Mouse (Mus musculus) heart, embryonic 13.5 days (tissue): ENCODE results near the gene Gadl1. TPM values are rescaled to one million over a fixed set of nuclear protein-coding genes. Genes with fewer than 3 reads are reported as not detected.
"Not testable (repeated sequence)": the region's sequence is repeated elsewhere in the genome, so short reads cannot be mapped to it uniquely, and the experiment has no call there.

Experiments
- ATAC-seq: fragments of 200-750 bp; cut with Nextera tagmentation; 2 replicates; pipeline ENCODE4 v1.8.0; 2017; ENCODE audit warnings: moderate TSS enrichment; ENCODE audit not compliant: insufficient number of reproducible peaks, low FRiP score, low TSS enrichment; ENCODE audit errors: extremely low read depth
- H3K27ac ChIP-seq: fragments of 300-500 bp; sonication (generic); replicated peaks from 2 replicates; pipeline ENCODE4 v1.5.1; 2015; ENCODE audit warnings: moderate library complexity, mild to moderate bottlenecking, inconsistent platforms
- H3K27me3 ChIP-seq: fragments of 300-500 bp; sonication (generic); replicated peaks from 2 replicates; pipeline ENCODE4 v1.6.1; 2015; ENCODE audit warnings: mild to moderate bottlenecking, inconsistent platforms
- H3K36me3 ChIP-seq: fragments of 300-500 bp; sonication (generic); 2 replicates; pipeline ENCODE4 v1.6.1; 2015; ENCODE audit warnings: mild to moderate bottlenecking, inconsistent platforms
- H3K4me1 ChIP-seq: fragments of 300-500 bp; sonication (generic); 2 replicates; pipeline ENCODE4 v1.6.1; 2015; ENCODE audit warnings: inconsistent platforms
- H3K4me2 ChIP-seq: fragments of 300-500 bp; sonication (generic); 2 replicates; pipeline ENCODE4 v1.6.1; 2015; ENCODE audit warnings: inconsistent platforms, mild to moderate bottlenecking, moderate library complexity
- H3K4me3 ChIP-seq: fragments of 300-500 bp; sonication (generic); 2 replicates; pipeline ENCODE4 v1.5.1; 2015; ENCODE audit warnings: moderate library complexity, mild to moderate bottlenecking, inconsistent platforms
- H3K9ac ChIP-seq: fragments of 300-500 bp; sonication (generic); 2 replicates; pipeline ENCODE4 v1.6.1; 2015; ENCODE audit warnings: inconsistent platforms, mild to moderate bottlenecking, moderate library complexity
- H3K9me3 ChIP-seq: fragments of 300-500 bp; sonication (generic); 2 replicates; pipeline ENCODE4 v1.6.1; 2016; ENCODE audit warnings: inconsistent platforms
- WGBS: fragments of 180-500 bp; shearing (Covaris S2); methylation state at CpG from one replicate; pipeline ENCODE4 v1.1.7; 2015; ENCODE audit warnings: mixed read lengths; 5-methylcytosine and 5-hydroxymethylcytosine counted together
- polyA plus RNA-seq: library from polyadenylated mRNA; unstranded; fragments of >200 nt; fragmentation: Nextera tagmentation; extraction: Ambion mirVana; gene quantifications from 2 replicates; pipeline ENCODE4 v1.2.1, GENCODE M21; 2015

Gadl1 gene
- polyA plus RNA-seq, 1 experiment from 2014 or later: 0.48 TPM

DNA sequence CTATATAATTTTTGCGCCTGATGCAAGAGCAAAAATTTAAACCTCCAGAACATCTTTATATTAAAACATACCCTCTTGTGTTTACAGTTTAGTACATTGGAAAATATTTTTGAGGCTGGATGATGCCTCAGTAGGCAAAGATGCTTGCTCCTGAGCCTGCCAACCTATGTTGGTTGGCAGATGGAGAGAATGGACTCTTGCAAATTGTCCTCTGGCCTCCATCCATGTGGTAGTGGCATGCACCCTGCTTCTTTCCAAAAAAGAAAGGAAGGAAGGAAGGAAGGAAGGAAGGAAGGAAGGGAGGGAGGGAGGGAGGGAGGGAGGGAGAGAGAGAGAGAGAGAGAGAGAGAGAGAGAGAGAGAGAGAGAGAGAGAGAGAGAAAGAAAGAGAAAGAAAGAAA is 162.3 kb downstream of the Gadl1 start:
- H3K9me3 ChIP-seq, ATAC-seq, H3K4me1 ChIP-seq, H3K9ac ChIP-seq, H3K27ac ChIP-seq, H3K4me3 ChIP-seq, H3K36me3 ChIP-seq, H3K4me2 ChIP-seq, H3K27me3 ChIP-seq: not testable (repeated sequence)
- WGBS: 93% methylated on average over 1 of the region's 1 CpGs

DNA sequence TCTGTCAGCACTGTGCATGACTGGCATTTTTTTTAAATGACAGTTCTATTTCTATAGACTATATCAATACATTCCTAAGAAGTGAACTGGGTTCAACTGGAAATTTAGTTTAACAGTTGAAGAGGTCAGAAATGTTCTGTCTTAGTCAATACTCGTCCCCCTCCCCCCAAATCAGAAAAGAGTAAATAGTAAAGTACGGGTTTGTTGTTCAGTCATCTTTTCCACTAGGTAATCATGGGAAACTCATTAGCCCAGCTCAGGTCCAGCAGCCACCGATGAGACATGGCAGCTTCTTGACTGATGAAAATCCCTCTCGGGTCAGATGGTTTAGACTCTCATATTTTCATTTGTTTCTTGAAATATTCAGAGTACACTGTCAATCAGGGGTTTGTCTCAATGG is 166.9 kb downstream of the Gadl1 start:
- no peak overlapping the region for H3K4me2 ChIP-seq
- no peaks in the 10 kb centered on the region for H3K9me3 ChIP-seq
- no peaks in the 10 kb centered on the region for H3K36me3 ChIP-seq
- H3K27ac ChIP-seq: no peak overlapping the region
- no peaks in the 10 kb centered on the region for H3K27me3 ChIP-seq
- H3K4me1 ChIP-seq: 0 out of 2 replicates have a peak, but pooled peaks cover 3% of the 10 kb centered on the region
- H3K4me3 ChIP-seq: no peak overlapping the region
- no peak overlapping the region for H3K9ac ChIP-seq
- no peak for ATAC-seq
- WGBS: 73% methylated on average over 4 of the region's 4 CpGs

DNA sequence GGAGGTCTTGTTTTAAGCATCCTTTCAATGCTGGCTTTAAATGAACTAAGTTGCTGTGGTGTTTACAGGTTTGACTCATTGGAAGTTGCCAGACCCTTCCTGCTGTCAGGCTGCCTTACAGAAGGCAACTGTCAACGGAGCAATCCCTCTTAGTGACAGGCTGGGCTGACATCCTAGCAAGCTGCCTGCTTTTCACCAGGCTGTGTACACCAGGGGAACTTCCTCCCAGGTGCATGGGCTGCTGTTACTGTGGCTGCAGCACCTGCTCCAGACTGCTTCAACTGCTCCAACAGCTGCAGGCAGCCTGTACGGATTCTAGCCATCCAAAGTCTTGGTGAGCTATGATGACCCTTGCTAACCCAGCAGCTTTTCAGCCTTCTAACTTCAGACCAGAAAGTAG is 167.7 kb downstream of the Gadl1 start:
- Histone ChIP-seq H3K9me3 (no peaks in the 10 kb centered on the region), H3K4me1 (0 out of 2 replicates have a peak, but pooled peaks cover 2% of the 10 kb centered on the region), H3K27me3 (no peaks in the 10 kb centered on the region), H3K4me3 (no peak overlapping the region), H3K4me2 (no peak overlapping the region), H3K36me3 (no peaks in the 10 kb centered on the region), H3K27ac (no peak overlapping the region), H3K9ac (no peak overlapping the region)
- WGBS: 66% methylated on average over 2 of the region's 2 CpGs
- ATAC-seq: no peak

DNA sequence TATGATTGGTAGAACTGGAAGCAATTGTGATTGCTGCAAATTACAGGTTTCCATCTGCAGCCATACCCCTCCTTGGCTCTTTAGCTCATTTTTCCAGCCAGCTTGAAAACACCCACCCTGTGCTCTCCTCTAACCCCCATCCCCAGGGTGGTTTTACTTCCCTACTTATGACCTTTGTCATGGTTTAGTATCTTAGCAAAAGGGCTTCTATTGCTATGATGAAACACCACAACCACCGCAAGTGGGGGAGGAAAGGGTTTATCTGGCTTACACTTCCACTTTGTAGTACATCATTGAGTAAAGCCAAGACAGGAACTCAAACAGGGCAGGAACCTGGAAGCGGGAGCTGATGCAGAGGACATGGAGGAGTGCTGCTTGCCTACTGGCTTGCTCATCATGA is 168.2 kb downstream of the Gadl1 start:
- H3K4me2 ChIP-seq: no peak overlapping the region
- H3K9me3 ChIP-seq: no peaks in the 10 kb centered on the region
- 82% methylated on average over 2 of the region's 2 CpGs for WGBS
- H3K4me3 ChIP-seq: no peak overlapping the region
- H3K9ac ChIP-seq: no peak overlapping the region
- H3K36me3 ChIP-seq: no peaks in the 10 kb centered on the region
- no peaks in the 10 kb centered on the region for H3K4me1 ChIP-seq
- no peak for ATAC-seq
- H3K27me3 ChIP-seq: no peaks in the 10 kb centered on the region
- no peak overlapping the region for H3K27ac ChIP-seq

DNA sequence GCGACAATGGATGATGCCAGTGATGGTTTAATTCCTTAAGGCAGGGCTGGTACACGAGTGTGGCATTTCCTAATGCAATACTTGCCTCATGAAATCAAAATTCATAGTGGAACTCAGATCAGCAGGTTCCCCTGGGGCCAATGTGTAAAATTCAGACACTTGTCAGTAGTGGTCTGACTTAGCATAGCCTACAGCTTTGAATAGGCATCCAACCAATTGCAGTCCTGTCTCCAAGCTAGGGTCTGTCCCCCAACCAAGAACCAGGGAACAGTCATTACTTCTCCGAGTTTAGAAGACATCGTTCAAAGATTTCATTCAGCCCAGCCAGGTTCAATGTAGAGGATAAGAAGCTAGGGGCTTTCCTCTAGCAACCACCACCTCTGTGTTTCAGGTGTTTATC is 172.5 kb downstream of the Gadl1 start:
- Histone ChIP-seq H3K9ac (no peak overlapping the region), H3K27ac (no peak overlapping the region), H3K27me3 (no peaks in the 10 kb centered on the region), H3K4me2 (no peak overlapping the region), H3K36me3 (no peaks in the 10 kb centered on the region), H3K4me1 (no peaks in the 10 kb centered on the region), H3K9me3 (no peaks in the 10 kb centered on the region), H3K4me3 (no peak overlapping the region)
- no peak for ATAC-seq
- WGBS: 76% methylated on average over 4 of the region's 4 CpGs

DNA sequence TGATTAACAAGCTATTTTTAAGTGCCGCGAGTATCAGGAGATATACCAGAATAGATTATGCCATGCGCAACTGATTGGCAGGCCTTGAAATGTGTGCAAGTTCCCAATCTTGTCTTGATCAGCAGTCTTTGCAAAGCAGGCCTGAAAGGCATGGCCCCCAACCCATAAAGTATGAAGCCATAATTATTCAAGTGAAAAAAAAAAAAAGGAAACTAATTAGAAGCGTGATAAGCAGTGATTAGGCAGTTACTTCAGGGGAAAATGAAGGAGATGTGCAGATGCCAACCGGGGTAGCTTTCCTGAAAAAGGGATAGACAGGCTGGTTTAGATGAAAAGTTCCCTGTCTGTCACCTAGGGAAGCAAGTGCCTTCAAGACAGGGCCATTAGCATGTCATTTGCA is 174.0 kb downstream of the Gadl1 start:
- no peak overlapping the region for H3K4me2 ChIP-seq
- WGBS: 81% methylated on average over 5 of the region's 5 CpGs
- no peaks in the 10 kb centered on the region for H3K27me3 ChIP-seq
- H3K4me3 ChIP-seq: no peak overlapping the region
- H3K4me1 ChIP-seq: no peaks in the 10 kb centered on the region
- H3K9ac ChIP-seq: no peak overlapping the region
- no peak for ATAC-seq
- H3K9me3 ChIP-seq: no peaks in the 10 kb centered on the region
- no peaks in the 10 kb centered on the region for H3K36me3 ChIP-seq
- no peak overlapping the region for H3K27ac ChIP-seq

DNA sequence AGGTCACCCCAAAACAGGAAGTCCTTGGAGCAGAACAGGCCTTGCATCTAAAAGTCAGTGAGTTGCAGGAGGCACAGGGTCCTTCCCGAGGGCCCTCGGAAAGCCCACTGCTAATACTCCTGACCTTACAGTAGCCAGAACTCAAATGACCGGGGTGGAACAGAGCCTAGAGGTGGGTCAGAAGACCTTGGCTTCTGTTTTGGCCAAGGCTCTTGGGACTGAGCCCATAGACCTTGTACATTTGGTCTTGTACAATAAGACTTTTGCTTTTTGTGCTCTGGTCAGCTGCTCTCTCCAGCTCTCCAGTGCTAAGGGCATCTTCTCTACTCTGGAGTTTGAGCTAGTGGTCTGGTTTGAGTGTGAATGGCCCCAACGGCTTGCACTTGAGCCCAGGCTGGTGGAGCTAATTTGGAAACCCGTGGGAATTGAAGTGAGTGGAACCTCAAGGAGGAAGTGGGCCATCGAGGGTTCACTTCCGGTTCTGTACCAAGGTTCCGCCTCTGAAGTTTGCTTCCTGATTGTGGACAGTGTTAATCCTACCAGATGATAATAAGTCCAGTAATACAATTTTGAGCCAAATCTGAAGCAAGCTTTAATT is 174.6 kb downstream of the Gadl1 start:
- no peak overlapping the region for H3K4me3 ChIP-seq
- no peak for ATAC-seq
- H3K4me2 ChIP-seq: no peak overlapping the region
- H3K27ac ChIP-seq: no peak overlapping the region
- no peaks in the 10 kb centered on the region for H3K27me3 ChIP-seq
- 72% methylated on average over 8 of the region's 8 CpGs for WGBS
- H3K4me1 ChIP-seq: no peaks in the 10 kb centered on the region
- peaks cover 5% of the 10 kb centered on the region; the same call in 1 of the 2 replicates for H3K36me3 ChIP-seq
- H3K9me3 ChIP-seq: no peaks in the 10 kb centered on the region
- H3K9ac ChIP-seq: no peak overlapping the region

DNA sequence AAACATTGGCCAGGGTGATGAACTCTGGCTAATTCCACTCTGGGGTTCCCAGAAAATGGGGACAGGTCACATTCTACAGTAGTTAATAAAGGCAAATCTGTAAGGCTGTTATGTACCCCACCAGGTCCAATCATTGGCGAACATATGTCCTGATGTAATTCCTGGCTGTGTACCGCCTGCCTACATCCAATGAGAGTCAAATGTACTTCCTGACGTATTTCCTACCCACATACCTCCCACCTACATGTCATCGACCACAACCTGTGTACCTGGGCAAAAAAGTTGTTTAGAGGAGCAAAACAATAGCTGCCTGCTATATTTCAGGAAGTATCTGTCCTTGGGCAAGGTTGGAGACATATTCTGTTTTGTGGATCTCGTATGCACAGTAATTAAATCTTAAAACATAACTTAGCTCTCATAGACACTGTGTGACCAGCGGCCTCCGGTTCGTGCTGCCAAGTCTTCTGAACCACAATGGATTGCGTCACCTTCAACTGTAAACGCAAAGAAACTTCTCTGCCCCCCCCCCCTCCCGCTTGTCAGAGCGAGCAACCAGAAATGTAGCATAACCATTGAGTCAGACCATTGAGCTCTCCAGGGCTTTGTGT is 175.2 kb downstream of the Gadl1 start:
- H3K4me3 ChIP-seq: no peak overlapping the region
- no peaks in the 10 kb centered on the region for H3K27me3 ChIP-seq
- no peak for ATAC-seq
- H3K9ac ChIP-seq: no peak overlapping the region
- 90% methylated on average over 12 of the region's 12 CpGs for WGBS
- H3K36me3 ChIP-seq: peaks cover 11% of the 10 kb centered on the region
- no peak overlapping the region for H3K4me2 ChIP-seq
- no peaks in the 10 kb centered on the region for H3K9me3 ChIP-seq
- no peak overlapping the region for H3K27ac ChIP-seq
- no peaks in the 10 kb centered on the region for H3K4me1 ChIP-seq

DNA sequence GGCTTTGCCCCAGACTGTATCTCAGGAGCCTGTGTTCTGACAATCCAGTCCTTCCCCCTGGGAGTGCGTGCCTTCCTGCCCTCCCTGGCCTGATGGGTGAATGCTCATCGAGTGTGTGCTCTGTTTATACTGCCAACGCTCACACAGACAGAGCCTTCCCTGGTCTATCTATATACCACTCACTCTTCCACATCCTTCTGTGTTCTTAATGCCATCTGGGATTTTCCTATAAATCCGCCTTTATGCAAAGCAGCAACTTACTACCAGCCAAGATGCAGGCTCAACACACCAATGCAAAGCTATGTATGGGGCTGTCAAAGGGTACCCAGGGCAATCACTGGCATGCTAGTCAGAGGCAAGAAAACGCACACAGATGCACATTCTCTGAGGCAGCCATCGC is 176.7 kb downstream of the Gadl1 start:
- no peaks in the 10 kb centered on the region for H3K27me3 ChIP-seq
- no peak overlapping the region for H3K4me2 ChIP-seq
- H3K4me1 ChIP-seq: no peaks in the 10 kb centered on the region
- ATAC-seq: no peak
- H3K9me3 ChIP-seq: no peaks in the 10 kb centered on the region
- no peak overlapping the region for H3K9ac ChIP-seq
- 82% methylated on average over 6 of the region's 6 CpGs for WGBS
- H3K4me3 ChIP-seq: no peak overlapping the region
- no peak overlapping the region for H3K27ac ChIP-seq
- peaks cover 25% of the 10 kb centered on the region for H3K36me3 ChIP-seq

DNA sequence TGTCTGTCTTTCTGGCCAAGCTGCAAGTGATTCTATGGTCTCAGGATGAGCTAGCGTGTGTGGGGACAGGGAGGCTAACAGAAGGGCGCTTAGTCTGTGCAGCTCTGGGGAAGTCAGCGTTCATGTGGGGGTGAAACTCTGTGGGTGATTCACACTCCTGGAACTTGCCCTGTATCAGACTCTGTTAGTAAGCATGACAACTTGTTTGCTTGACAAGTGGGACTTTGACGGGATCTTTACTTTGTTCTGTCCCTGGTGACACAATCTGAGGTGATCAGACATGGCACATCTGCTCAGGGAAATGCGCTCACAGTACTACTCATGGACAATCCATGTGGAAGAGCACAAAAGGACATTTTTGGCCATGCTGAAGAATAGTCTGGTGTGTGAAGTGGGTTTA is 178.0 kb downstream of the Gadl1 start:
- WGBS: 81% methylated on average over 5 of the region's 5 CpGs
- no peaks in the 10 kb centered on the region for H3K27me3 ChIP-seq
- no peak overlapping the region for H3K4me3 ChIP-seq
- peaks cover 6% of the 10 kb centered on the region for H3K4me1 ChIP-seq
- no peaks in the 10 kb centered on the region for H3K9me3 ChIP-seq
- ATAC-seq: no peak
- H3K27ac ChIP-seq: no peak overlapping the region
- peaks cover 30% of the 10 kb centered on the region for H3K36me3 ChIP-seq
- no peak overlapping the region for H3K4me2 ChIP-seq
- H3K9ac ChIP-seq: no peak overlapping the region

DNA sequence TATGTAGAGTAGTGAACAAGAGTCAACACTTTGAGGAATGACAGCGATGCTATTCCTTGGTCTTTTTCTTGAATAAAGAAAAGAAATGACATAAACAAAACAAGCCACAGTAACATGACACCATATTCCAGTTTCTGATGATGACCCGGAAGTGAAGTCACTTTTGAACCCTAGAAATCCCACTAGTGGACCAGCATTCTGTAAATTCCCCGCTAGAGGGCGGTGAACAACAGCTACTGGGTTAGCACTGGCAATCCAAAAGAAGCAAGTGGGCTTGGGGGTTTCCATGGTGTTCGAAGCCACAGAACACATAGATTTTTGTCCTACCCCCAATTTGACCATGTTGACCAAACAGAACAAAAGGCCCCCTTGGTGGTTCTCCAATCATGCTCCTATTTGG is 178.6 kb downstream of the Gadl1 start:
- peaks cover 36% of the 10 kb centered on the region for H3K36me3 ChIP-seq

DNA sequence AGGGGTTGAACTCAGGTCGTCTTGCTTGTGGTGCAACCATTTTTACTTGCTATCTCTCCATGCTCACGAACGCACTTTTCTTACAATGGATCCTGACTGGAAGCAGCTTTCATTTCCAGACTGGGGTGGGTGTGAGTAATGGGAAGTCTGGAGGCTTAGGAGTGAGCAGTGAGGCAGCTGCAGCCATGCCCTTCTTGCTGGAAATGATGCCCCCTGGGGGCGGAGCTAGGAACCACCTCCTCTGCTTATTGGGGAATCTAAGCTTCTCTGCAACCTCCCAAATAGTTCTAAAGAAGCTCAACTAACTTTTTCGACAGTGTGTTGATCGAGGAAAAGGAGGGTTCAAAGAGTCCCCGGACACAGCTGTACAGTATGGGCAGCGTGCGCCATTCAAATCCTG is 179.7 kb downstream of the Gadl1 start:
- 87% methylated on average over 9 of the region's 9 CpGs for WGBS
- H3K4me3 ChIP-seq: no peak overlapping the region
- H3K4me2 ChIP-seq: no peak overlapping the region
- ATAC-seq: no peak
- H3K36me3 ChIP-seq: peaks cover 38% of the 10 kb centered on the region
- no peaks in the 10 kb centered on the region for H3K9me3 ChIP-seq
- no peak overlapping the region for H3K27ac ChIP-seq
- H3K27me3 ChIP-seq: no peaks in the 10 kb centered on the region
- peaks cover 14% of the 10 kb centered on the region for H3K4me1 ChIP-seq
- no peak overlapping the region for H3K9ac ChIP-seq

More for the DNA sequence above, 178.6 kb downstream of the Gadl1 start:
- ATAC-seq: no peak
- Histone ChIP-seq H3K4me2 (no peak overlapping the region), H3K4me3 (no peak overlapping the region), H3K27me3 (no peaks in the 10 kb centered on the region), H3K9me3 (no peaks in the 10 kb centered on the region), H3K4me1 (peaks cover 12% of the 10 kb centered on the region), H3K9ac (no peak overlapping the region), H3K27ac (no peak overlapping the region)
- WGBS: 28% methylated on average over 5 of the region's 5 CpGs
